Comparison of ENCODE assay signal across 10 mouse cellular contexts in the genomic region with DNA sequence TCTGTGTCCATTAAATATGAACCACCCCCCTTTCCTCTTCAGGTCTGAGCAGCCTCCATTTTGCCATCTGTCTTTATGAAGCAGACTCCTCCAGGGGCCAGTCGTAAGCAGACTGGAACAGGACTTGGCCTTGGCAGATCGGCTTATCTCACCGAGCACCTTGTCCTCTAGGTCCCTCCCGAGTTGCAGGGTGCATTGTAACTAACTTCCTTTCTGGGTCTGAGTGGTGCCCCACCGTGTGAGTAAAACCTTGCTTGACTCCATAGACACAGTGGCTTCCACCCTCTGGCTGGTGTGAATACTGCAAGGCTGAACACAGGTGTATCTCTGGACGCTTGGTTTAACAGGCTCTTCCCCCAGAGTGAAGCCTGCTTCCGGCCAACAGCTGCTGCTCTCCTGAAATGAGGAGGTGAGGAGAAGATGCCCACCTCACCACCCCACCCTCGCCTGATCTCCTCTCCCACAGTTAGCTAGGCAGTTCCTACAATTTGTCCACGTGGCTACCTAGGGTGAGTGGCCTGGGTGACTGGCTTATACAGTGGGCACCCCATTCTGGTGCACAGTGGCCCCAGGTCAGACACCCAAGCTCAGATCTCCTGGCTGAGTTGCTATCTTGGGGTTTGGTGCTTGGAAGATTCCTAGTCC.
DNase-seq lines count a peak whose midpoint lies in the region; ATAC-seq and TF ChIP-seq lines count a peak whose summit lies in the region.
"Had no signal": no experiment of that assay in that cellular context is flagged by ENCODE, and none has a peak within 500 bp of the region (broad histone marks: within the 10 kb centered on the region; RNA-seq: fewer than 3 reads in every experiment).

No protein-coding gene starts in this region.

- peak overlapping the region; percentile 59 for H3K9ac ChIP-seq in heart, embryonic 14.5 days (ENCODE audit: low read length)
- peak overlapping the region; percentile 58 for H3K9ac ChIP-seq in heart, embryonic 16.5 days (ENCODE audit: low read length)
- H3K9ac ChIP-seq in liver, embryonic 16.5 days (ENCODE audit: low read depth, low read length), result peak overlapping the region; percentile 42

- TF ChIP-seq POLR2A in cerebellum, adult 2 months (IDR thresholded peaks at IDR 0.05; ENCODE audit: borderline replicate concordance, insufficient read depth, low read length), result no peak

- peaks cover 62 to 70% of the 10 kb centered on the region in 2 experiments for H3K4me1 ChIP-seq in heart, embryonic 14.5 days (ENCODE audit: control insufficient read depth in 2 of 2, insufficient read depth in 2 of 2, low read length in 2 of 2)
- H3K4me1 ChIP-seq in heart, embryonic 16.5 days (ENCODE audit: control insufficient read depth, insufficient read depth, low read length), result peaks cover 45% of the 10 kb centered on the region
- peaks cover 40% of the 10 kb centered on the region for H3K4me1 ChIP-seq in liver, embryonic 16.5 days (ENCODE audit: control insufficient read depth, low read depth, low read length)
- no peaks in the 10 kb centered on the region for H3K4me1 ChIP-seq in cerebellum, adult 2 months (ENCODE audit: control insufficient read depth, insufficient read depth, low read length)

- WGBS in heart, embryonic 14.5 days, result 40% methylated on average over 9 of the region's 9 CpGs
- WGBS in heart, embryonic 16.5 days, result 41% methylated on average over 9 of the region's 9 CpGs
- 17% methylated on average over 9 of the region's 9 CpGs for WGBS in liver, embryonic 16.5 days (ENCODE audit: insufficient replicate concordance)
- 66% methylated on average over 9 of the region's 9 CpGs for WGBS in cerebellum, adult 2 months

- DNase-seq in heart, postnatal 25 days (ENCODE audit: low spot score), result no peak
- DNase-seq in c-Kit-positive CD71-positive TER-119-negative erythroid progenitor cells, embryonic 14.5 days (ENCODE audit: low read depth), result peak; percentile 79
- no peak for DNase-seq in embryo, embryonic 10 days (ENCODE audit: low spot score)
- DNase-seq in cerebellum, adult 2 months, result no peak
- DNase-seq in left cerebral cortex, postnatal 36 days (ENCODE audit: low spot score in 2 of 2), result no peak
- DNase-seq: adrenal gland, postnatal 25 days had no signal

- peak overlapping the region; percentile 75 to 96 for H3K27ac ChIP-seq in heart, embryonic 14.5 days (replicated peaks in 1 of 2; ENCODE audit: control insufficient read depth in 1 of 2, insufficient read depth in 1 of 2, low read depth in 2 of 2, low read length in 2 of 2)
- peak overlapping the region; percentile 97 for H3K27ac ChIP-seq in heart, embryonic 16.5 days (ENCODE audit: low read length)
- H3K27ac ChIP-seq in liver, embryonic 16.5 days (ENCODE audit: low read length), result peak overlapping the region; percentile 74
- no peak overlapping the region for H3K27ac ChIP-seq in cerebellum, adult 2 months (ENCODE audit: insufficient read depth, low read length)

- H3K4me3 ChIP-seq in heart, embryonic 14.5 days (ENCODE audit: control insufficient read depth in 1 of 2, insufficient read depth in 1 of 2, low read depth in 1 of 2, low read length in 2 of 2), result no peak overlapping the region
- H3K4me3 ChIP-seq in heart, embryonic 16.5 days (ENCODE audit: low read length), result no peak overlapping the region
- H3K4me3 ChIP-seq in liver, embryonic 16.5 days (ENCODE audit: low read depth, low read length), result peak overlapping the region; percentile 6; the same call in 1 of the 2 replicates
- no peak overlapping the region for H3K4me3 ChIP-seq in cerebellum, adult 2 months (replicated peaks; ENCODE audit: insufficient read depth, low read depth, low read length)

- H3K27me3 ChIP-seq in heart, embryonic 14.5 days (ENCODE audit: control insufficient read depth, insufficient read depth, low read length), result no peaks in the 10 kb centered on the region
- no peaks in the 10 kb centered on the region for H3K27me3 ChIP-seq in heart, embryonic 16.5 days (ENCODE audit: control insufficient read depth, insufficient read depth, low read length)
- H3K27me3 ChIP-seq in liver, embryonic 16.5 days (ENCODE audit: control insufficient read depth, insufficient read depth, low read depth, low read length), result no peaks in the 10 kb centered on the region
- H3K27me3 ChIP-seq in cerebellum, adult 2 months (ENCODE audit: control insufficient read depth, insufficient read depth, low read length), result no peaks in the 10 kb centered on the region

- no peaks in the 10 kb centered on the region for H3K9me3 ChIP-seq in heart, embryonic 14.5 days (ENCODE audit: control insufficient read depth, low read length)
- no peaks in the 10 kb centered on the region for H3K9me3 ChIP-seq in heart, embryonic 16.5 days (replicated peaks; ENCODE audit: control insufficient read depth, low read length)
- no peaks in the 10 kb centered on the region for H3K9me3 ChIP-seq in liver, embryonic 16.5 days (replicated peaks; ENCODE audit: control insufficient read depth, low read length)
- H3K9me3 ChIP-seq: megakaryocyte, embryonic 14.5 days had no signal

- peak; percentile 40; the same call in 1 of the 2 replicates for ATAC-seq in heart, embryonic 14.5 days (ENCODE audit: insufficient number of reproducible peaks, insufficient read depth, low FRiP score, low read depth)
- ATAC-seq in heart, embryonic 16.5 days (replicated peaks; ENCODE audit: extremely low read depth, insufficient read depth, low FRiP score), result 0 out of 2 replicates have a peak, but pooled peaks have one; percentile 4
- peak; percentile 89 for ATAC-seq in liver, embryonic 16.5 days (ENCODE audit: low read depth)

- no peak for TF ChIP-seq CTCF in cerebellum, adult 2 months (IDR thresholded peaks at IDR 0.05; ENCODE audit: borderline replicate concordance, insufficient read depth, low read depth, low read length)

- no peak overlapping the region; the same call in 1 of the 2 replicates for H3K4me2 ChIP-seq in heart, embryonic 14.5 days (ENCODE audit: low read length)
- peak overlapping the region; percentile 58; the same call in 1 of the 2 replicates for H3K4me2 ChIP-seq in heart, embryonic 16.5 days (ENCODE audit: low read depth, low read length)
- peak overlapping the region; percentile 39 for H3K4me2 ChIP-seq in liver, embryonic 16.5 days (ENCODE audit: low read depth, low read length)

- intact Hi-C loops in heart, postnatal 25 days (cut with DNase I), result loop anchor here (5.0 kb wide), 1 partner anchor 91 kb away; no protein-coding TSS in a partner anchor
- intact Hi-C loops in left cerebral cortex, postnatal 36 days (cut with DNase I), result no loop called here

- H3K36me3 ChIP-seq in heart, embryonic 14.5 days (ENCODE audit: control insufficient read depth, insufficient read depth, low read length), result no peaks in the 10 kb centered on the region
- H3K36me3 ChIP-seq in heart, embryonic 16.5 days (ENCODE audit: control insufficient read depth, insufficient read depth), result no peaks in the 10 kb centered on the region
- H3K36me3 ChIP-seq in liver, embryonic 16.5 days (ENCODE audit: control insufficient read depth, insufficient read depth), result no peaks in the 10 kb centered on the region

Comparison
In these comparisons a context has a peak if more than half of its experiments do, and no peak if none do; other contexts are left out.
1. ATAC-seq: peak in every context shown above with its lines; median percentile 89 in liver, embryonic 16.5 days; 40 in heart, embryonic 14.5 days; 4 in heart, embryonic 16.5 days.